Mouse (Mus musculus): ENCODE results near the gene Dip2c.

Dip2c gene

DNA sequence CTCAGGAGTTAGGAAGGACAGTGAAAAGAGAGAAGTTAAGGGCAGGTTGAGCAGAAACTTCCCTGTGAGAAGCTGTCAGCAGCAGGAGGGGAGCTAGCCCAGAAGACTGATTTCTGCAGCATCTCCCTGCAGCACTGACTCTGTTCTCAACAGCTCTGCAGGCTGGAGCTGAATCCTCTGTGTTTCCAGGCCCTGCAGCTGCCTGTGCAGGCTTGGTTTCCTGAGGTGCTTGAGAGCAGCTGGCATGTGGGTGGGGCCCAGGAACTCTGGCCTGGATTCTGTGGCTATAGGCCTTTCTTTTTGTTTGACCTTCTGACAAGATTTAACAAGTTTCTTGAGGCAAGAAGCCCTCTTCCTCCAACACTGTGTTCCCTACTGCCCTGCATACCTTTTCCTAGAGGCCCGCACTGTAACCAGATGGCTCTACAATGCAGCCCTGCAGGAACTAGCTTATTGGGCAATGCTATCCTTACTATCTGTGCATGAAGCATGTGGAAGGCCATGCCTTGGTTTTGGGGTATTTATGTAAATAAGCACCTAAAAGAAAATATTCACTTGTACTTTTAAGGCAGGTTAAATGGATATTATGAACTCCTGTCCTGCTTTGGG, 53.1 kb downstream of the Dip2c start:
- in situ Hi-C loops (cut with MboI), result no loop called here

DNA sequence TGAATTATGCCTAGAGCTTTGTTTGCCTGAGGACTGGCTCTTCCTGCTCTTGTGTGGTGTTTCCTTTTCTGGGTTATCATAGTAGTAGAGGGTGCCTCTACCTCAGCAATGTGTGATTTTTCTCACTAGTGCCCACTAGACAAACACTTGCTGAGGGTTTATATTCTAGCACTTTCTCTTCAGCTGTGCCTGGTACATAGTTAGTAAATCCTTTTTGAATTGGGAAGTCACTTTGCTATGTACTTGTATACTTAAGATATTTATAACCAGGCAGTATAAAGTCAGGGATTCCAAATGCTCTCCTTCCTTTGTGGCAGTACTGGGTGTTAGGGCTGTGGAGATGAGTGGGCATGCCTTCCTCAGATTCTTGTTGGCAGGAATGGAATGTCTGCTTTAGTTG, 56.9 kb downstream of the Dip2c start:
- in situ Hi-C loops (cut with MboI), result no loop called here

DNA sequence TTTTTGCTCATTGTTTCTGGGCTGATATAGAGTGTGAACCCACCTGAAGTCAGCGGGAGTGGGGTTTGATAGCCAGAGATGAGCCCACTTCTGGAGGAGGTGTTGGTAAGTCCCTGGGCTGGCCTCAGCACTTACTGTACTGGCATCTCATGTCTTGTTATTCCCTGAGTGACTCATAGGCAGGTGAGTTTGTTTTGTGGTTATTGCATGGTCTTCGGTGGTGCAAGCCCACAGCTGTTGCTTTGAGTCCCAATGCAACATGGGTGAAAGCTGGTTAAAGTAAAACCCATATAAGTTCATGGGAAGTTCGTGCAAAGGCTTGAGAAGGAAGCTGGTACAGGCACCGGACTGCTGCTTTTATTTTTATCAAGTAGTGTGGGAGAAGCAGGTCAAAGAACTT, 64.0 kb downstream of the Dip2c start:
- in situ Hi-C loops (cut with MboI), result no loop called here

DNA sequence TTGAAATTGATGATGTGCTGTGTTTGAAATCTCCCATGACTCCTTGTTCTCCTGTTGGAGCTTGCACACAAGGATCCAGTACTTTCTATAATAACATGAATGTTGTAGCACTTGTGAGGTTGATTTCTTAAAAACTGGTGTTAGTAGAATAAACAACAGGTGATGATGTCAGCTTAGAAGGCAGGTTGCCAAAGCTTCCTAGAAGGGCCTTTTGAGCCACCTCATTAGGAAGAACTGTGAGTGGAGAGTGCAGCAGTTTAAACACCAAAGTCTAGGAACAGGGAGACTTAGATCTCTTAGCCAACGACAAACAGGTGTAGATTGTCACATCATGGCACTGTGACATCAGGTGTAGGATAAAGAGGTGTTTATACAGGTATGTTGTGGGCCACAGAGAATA, 66.4 kb downstream of the Dip2c start:
- in situ Hi-C loops (cut with MboI), result no loop called here

DNA sequence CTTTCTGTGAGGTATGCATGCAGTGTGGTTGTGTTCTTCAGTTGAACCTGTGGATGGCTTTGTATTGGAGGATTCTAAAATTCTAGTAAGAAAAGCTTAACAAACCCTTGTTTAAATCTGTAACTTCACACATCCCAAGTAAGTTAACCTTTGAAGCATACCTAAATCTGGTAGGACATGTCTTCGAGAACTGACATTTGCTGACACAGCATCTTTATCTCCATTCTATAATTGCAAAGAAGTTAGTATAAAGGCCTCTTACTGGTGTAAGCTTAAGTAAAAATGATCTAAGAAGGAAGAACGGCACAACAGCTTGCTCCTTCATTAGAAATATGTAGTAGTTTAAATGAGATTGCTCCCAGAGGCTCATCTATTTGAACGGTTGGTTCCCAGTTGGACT, 71.1 kb downstream of the Dip2c start:
- in situ Hi-C loops (cut with MboI), result no loop called here

DNA sequence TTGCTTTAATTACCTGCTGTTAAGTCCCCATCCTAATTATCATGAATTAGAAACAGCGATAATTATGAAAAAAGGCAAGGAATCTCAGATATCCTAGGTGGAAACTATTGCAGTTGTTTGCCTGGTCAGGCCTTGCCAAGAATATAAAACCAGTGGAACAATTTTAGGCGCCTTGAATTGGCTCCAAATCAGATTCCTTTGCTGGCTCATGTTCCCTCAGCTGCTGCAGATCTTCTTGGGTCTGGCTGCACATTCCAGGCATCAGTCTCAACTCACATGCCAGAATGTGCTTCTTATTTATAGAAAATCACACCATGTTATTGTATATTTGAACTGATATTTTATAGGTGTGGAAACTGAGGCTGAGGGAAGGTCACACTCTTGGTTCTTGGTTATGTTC, 74.3 kb downstream of the Dip2c start:
- in situ Hi-C loops (cut with MboI), result no loop called here

DNA sequence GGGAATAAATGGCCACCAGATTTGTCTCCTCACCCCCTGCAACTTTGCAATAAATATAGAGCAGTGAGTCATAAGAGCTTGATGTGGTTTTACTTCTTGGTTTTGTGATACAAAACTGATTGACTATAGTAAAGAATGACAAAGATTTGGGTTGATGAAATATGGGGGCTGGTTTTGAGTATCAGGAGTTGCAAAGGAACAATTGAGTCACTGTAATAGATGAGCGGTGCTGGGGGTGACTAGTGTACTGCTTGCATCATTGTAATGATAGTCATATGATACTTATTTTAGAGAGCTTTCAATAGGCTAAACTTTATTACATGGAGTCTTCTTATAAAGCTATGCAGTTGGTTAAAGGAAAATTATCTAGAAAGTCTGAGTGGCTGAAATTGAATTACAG, 77.6 kb downstream of the Dip2c start:
- in situ Hi-C loops (cut with MboI), result no loop called here

DNA sequence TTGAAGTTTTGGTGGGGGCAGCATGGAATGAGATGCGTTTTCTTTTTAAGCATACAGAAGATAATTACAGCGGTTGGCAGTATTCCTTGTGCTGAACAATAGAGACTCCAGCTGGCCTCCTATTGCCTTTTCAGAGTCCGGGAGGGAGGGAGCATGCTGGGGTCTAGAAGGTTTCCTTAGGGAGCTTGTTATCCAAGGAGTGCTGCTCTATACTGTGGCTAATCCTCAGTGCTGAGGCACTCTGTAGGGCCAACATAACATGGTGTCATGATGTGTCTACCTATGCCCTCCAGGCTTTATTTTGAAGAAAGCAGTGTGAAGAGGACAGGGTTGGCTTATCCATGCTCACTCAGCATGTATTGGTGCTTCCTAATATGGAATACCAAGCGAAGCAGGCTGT, 79.0 kb downstream of the Dip2c start:
- in situ Hi-C loops (cut with MboI), result no loop called here

DNA sequence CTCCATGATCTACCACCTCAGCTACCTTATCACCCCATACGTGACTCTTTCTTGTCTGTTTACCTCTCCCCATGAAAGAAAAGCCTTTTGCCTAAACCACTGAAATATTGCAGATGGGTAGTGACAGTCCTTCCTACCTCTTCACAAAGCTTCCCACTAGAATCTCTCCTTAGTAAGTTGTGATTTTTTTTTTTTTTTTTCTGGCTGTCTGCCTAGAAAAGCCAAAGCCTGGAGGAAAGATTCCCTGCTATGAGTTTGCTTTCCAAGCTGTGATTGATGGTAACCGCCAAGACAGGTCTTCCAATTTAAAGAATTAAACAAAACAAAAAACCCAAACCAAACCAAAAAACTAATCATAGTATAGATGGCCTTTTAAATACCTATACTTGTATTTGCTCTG, 85.1 kb downstream of the Dip2c start:
- in situ Hi-C loops (cut with MboI), result no loop called here

DNA sequence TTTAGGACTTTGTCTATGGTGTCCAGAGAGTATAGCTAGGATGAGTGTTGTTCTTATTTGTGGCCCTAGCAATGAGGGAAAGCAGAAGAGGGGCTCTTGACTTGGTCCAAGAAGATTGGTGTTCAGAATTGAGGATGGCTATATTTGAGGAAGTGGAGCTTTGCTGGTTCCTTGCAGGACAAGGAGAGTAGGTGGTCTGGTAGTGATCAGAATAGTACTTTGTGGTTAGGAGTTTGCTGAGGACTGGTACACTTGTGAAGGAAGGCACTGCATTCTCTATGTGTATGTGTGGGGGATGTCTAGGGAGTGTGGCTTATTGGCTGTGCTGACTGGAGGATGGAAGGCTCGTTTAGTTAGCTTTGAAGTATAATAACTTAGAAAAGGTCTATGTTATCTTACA, 95.1 kb downstream of the Dip2c start:
- in situ Hi-C loops (cut with MboI), result no loop called here

DNA sequence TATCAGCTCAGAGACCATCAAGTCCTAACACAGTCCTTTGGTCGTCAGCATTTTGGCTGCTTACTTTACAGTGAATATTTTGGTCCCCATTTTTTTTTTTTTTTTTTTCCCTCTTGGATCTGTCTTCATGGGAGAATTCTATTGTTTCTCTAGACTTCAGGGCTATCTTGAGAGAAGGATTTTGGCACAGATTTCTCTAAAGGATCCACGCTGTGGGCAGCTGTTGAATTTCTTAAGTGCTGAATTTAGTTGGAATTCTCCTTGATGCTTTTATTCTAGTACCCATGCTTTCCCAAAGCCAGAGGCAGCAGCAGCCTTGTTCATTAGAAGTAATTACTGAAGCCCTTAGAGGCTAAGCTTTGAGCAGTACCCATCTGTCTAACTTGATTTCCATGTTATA, 100.8 kb downstream of the Dip2c start:
- in situ Hi-C loops (cut with MboI), result no loop called here

DNA sequence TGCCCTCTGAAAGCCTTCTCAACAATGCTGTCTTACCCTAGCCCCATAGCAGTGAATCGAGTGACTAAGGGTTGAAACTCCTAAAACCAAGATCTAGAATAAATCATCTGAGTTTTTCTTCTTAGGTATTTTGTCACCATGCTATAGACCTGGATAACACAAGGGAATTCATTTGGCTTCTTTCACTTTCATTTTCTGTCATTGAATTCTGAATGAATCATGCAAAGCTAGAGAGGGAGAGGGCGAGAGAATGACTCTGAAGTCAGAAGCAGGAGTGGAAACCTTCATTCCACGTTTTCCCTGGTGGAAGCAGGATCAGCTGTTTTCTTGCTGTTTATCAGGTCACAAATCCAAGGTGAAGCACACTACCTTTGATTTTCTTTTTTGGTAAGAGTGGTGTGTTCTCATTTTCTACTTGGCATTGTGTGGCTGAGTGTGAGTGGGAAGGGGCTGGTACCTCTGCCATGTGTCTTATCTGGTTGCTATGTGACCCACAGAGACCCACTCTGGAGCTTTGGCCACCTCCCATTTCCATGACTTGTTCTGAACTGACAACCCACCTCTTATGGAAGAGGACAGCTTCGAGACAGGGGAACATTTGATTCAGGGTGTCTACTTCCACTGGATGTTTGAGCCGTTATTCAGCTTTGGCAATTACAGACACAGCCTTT, 104.5 kb downstream of the Dip2c start:
- in situ Hi-C loops (cut with MboI), result no loop called here

DNA sequence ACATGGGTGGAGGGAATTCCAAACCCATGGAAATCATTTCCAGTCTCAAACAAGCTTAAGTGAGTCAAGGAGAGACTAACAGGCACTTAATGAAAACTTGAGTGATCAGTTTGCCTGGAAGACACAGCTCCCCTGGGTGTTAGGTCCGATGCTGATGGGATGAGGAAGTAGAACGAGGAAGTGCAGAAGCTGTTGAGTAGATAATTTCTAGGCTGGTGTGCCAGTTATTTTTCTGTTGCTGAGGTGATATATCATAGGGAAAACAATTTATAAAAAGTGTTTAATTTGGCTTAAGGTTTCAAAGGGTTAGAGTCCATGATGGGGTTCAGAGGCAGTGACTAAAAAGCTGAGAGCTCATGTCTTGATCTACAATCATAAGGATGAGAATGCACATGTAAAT, 111.7 kb downstream of the Dip2c start:
- in situ Hi-C loops (cut with MboI), result no loop called here

DNA sequence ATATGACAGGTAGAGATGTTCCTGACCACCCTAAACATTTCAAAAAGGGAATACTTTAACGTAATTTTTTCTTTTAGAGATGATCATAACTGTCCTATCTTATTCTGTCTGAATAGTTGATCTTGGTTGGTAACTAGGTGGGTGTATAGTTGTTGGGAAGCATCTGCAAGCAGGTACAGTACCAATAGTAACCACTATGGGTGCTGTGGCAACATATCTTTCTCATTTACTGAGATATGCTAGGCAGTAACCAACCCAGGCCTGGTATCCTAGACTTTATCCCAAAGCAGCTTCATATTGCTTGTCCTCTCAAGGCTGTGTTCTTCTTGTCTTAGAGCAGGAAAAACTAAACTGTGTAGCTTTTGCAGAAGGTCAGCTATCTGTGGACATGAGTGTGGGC, 113.0 kb downstream of the Dip2c start:
- in situ Hi-C loops (cut with MboI), result no loop called here

DNA sequence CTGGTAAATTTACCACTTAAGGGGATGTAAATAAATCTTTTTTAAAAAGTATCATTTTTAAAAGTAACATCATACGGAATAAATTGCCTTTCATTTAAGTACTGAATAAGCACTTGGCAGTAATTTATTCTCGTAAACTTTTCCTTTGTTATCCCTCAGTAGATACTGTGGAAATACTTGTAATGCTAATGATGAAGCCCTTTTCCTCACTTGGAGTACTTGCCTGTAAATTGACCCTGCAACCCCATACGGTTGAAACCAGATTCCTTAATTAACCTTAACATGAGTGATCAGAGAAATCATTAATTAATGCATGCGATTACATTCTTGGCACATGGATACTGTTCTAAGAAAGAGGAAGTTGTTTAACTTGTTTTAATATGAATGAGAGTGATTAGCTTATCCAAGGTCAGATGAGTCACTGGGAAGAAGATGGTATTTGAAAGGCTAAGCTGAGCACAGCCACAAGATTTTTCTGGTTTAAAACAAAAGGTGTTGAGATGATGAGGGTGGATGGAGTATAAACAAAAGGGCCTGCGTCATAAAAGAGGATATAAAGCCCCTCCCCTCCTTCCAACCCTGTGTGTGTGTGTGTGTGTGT, 114.0 kb downstream of the Dip2c start:
- in situ Hi-C loops (cut with MboI), result no loop called here

DNA sequence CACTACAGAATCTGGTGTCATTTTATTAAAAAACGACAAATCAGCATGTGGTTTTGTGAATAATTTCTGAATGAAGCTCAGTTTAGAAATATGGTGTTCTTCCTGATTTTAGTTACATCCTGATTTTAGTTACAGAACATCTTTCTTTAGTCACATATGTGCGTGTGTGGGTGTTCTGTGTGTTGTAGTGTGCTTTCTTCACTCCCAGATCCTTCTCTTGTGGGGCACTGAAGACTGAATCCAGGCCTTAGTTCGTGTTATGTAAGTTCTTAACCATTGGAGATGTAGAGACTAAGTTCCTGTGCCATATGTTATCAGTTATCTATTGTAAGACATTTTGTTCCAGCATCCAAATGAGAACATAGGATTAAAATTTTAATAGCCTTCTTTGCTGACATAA, 117.1 kb downstream of the Dip2c start:
- in situ Hi-C loops (cut with MboI), result no loop called here

DNA sequence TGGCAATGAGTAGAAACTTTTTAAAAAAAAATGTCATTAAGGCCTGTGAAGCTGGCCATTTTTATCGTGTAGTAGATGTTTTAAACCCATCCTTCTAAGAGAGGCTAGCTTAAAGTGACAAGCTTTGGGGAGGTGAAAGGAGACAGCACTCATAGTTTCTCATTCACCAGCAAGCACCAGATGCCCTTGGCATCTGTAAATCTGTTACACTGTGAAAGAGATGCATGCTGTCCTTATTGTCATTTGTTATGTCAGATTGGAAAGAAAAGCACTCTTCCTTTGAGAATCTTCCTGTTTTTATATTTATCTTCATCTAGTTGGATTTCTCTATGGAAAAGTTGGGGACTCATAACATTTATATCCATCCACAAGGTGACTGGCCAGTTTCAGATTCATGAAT, 119.0 kb downstream of the Dip2c start:
- in situ Hi-C loops (cut with MboI), result no loop called here

DNA sequence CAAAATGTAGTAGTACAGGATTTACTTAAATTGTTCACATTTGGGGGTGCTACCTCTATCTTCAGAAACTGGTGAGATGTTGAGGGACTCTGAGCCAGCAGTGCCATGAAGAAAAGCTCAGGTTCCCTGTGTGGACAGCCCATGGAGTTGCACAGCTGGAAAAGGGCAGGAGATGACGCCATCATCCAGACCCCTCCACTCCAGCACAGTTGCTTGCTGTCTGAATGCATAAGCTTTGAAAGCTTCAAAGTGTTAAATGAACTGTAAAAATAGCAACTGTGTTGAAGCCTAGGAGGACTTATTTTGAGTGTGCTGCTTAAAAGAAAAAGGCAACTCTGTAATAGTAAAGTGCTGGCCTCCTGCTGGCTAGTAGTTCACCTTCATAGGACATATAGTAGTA, 122.5 kb downstream of the Dip2c start:
- in situ Hi-C loops (cut with MboI), result no loop called here

DNA sequence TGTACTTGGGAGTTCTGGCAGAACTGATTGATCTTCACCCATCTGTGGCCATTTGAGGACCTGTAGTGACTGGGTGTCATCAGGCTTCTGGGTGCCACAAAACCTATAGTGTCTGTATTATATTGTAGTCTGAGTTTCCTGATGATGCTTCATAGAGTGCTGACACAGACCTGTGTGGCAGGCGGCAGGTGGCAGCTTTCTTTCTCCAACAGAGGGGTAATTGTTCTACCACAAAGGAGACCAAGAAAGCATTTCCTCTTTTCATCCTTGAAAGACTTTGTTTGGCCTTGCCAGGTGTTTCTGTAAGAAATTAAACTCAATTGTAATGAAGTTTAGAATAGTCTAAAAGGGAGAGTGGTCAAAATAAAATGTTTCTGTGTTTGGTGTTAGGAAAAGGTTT, 129.1 kb downstream of the Dip2c start:
- in situ Hi-C loops (cut with MboI), result no loop called here

DNA sequence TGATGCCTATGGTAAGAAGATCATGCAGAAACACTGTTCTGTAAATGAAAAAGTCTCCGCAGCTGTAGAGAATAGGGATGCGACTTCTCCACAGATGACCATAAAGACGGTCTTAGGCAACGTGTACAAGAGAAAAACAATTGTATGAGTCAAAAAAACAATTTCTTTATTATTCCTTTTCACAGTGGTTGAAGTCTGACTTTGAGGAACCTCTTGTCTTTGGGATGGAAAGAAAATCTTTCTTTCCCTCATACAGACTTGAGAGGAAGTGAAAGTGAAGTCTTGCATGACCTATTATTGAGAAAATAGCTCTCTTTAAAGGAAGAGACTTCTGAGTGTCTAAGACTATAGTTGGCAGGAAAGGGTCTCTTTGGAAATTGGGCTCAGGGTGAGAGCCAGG, 132.7 kb downstream of the Dip2c start:
- in situ Hi-C loops (cut with MboI), result no loop called here

DNA sequence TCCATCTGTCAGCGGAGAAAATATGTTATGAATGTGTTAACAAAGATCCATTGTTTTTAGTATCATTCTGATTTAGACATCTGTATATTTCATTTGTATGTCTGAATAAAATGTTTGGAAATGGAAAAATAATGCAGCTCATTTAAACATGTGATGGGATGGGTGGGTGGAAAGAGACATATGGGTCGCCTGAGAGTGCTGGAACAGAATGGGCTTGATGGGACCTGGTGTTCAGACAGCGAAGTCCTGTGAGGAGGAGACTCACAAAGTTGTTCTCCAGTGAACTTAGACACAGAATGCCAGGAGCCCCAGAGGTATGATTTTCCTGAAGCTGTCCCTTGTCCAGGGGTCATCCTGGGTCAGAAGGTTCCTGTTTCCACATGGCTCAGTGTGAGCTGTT, 142.1 kb downstream of the Dip2c start:
- in situ Hi-C loops (cut with MboI), result no loop called here

DNA sequence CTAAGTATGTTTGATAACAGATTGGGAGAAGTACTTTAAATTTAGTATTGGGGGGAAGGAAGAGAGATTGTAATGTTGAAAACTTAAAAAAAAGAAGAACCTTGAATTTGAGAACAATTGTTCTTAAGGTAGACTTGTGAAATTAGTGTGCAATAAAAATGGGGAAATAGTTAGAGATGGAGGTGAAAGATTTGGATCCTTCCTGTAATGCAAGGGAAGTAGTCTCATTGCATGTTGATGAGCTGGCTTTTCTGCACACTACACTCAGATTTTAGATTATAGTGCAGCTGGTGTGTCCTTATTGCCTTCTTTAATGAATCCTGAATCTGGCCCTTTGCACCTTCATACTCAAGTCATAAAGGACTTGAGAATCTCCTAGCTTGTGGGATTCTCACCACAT, 142.9 kb downstream of the Dip2c start:
- in situ Hi-C loops (cut with MboI), result no loop called here

DNA sequence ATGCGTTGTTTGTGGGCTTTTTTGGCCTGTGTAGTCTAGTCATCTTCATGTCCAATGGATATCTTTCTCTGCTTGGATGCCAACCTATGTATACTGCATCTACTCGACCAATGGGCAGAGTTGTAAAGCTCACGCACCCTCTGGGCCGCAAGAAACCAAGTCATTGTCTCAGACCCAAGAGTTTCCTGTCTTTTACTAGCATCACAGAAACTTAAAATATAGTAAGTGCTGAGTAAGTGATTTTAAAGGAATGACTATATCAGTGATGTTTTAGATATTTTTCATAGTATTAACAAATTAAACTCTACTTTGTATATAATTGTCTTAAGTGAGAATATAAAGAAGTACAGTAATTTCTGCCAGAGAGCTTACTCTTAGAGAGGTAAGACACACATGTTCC, 145.6 kb downstream of the Dip2c start:
- in situ Hi-C loops (cut with MboI), result no loop called here

DNA sequence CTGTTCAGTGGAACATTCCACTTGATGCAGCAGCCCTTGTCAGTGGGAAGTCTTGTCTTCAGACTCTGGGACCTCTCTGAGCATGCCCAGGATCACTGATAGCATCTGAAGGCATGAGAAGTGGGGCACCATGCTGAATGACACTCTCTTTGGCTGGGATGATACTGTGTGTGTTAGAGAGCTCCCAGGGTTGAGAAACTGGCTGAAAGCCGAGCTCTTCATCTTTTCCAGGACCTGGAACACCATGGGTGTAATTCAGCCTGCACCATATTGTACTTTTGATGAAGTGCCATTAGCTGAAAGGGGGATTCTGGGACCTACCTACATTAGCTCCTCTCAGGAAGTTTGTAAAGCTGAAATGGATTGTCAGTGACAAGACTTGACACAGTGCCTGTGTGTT, 146.5 kb downstream of the Dip2c start:
- in situ Hi-C loops (cut with MboI), result no loop called here

Measured in mature B cell (primary cell).